Mouse (Mus musculus): Measurements from ENCODE around the gene Sftpa1.

DNA sequence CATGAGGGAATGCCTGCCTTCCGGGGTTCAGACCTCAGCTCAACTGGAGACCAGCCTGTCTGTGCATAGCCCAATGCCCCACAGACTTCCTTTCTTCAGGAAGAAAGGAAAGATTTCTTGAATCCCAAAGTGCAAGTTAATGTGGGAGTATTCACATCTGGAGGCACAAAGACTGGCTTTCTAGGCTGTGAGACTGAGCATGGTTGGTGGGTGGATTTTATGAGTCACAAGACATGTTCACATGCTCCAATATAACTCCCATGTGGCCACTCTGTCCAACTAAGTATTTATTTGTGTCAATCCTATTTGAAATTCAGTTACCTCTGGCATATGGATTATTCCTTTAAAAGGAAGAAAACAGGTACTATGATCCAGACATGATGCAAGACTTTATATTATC is 32.9 kb upstream of the Sftpa1 start:
- no peak for TF ChIP-seq CTCF (IDR thresholded peaks at IDR 0.05)
- TF ChIP-seq EP300 (IDR thresholded peaks at IDR 0.05; ENCODE audit: insufficient read depth, low read depth, low read length) = no peak

Measured in heart, adult 2 months (tissue).